Mouse (Mus musculus) left cerebral cortex, adult 2 months (tissue): ENCODE measurements around the gene Utp11. TPM values are rescaled to one million over a fixed set of nuclear protein-coding genes. Genes with fewer than 3 reads are reported as not detected.
"Not testable (repeated sequence)": the region's sequence is repeated elsewhere in the genome, so short reads cannot be mapped to it uniquely, and the experiment has no call there.

ENCODE experiments used
- DNase-seq, 2 experiments: peaks; one replicate each; pipeline ENCODE4 v3.0.0; 2021 to 2022; ENCODE audit warnings: low spot score in 2 of 2, mixed read lengths in 1 of 2; ENCODE audit errors: extremely low spot score in 1 of 2
- H3K27ac ChIP-seq: fragments of 200-600 bp; 2 replicates; pipeline ENCODE4 v1.8.1; 2022
- H3K4me3 ChIP-seq: fragments of 200-600 bp; 2 replicates; pipeline ENCODE4 v1.8.1; 2022
- CTCF ChIP-seq: fragments of 200-600 bp; IDR thresholded peaks from 2 replicates; pipeline ENCODE4 v1.8.1; 2022; ENCODE audit warnings: antibody characterized with exemption, mild to moderate bottlenecking, moderate library complexity
- intact Hi-C: fragments of 180-260 bp; cut with DNase I; formaldehyde crosslinking; loops from one replicate; pipeline ENCODE4 v1.15.1; 2025
- long read RNA-seq, 2 experiments: library from polyadenylated mRNA; stranded (forward); transcript quantifications; one replicate each; pipeline ENCODE4 v2.0.0; 2021; ENCODE audit warnings: borderline mapping rate in 2 of 2
- total RNA-seq, 2 experiments: library from RNA; stranded (reverse); gene quantifications; 2 replicates each; pipeline ENCODE4 v1.2.3; 2021

Gene Utp11
- 10 to 100 TPM; 13.3 to 15.7 TPM for total RNA-seq
- long read RNA-seq, experiment 1, transcript Utp11-201 (8 exons, 1,603 nt) = major isoform, 18 of 25 reads
- long read RNA-seq, experiment 1, partial matches to known transcripts = 2 of 25 reads
- long read RNA-seq, experiment 1, other reads (novel, unspliced or antisense) = 5 of 25 reads
- long read RNA-seq, experiment 2, partial matches to known transcripts = 0 of 7 reads
- long read RNA-seq, experiment 2, other reads (novel, unspliced or antisense) = 4 of 7 reads

DNA sequence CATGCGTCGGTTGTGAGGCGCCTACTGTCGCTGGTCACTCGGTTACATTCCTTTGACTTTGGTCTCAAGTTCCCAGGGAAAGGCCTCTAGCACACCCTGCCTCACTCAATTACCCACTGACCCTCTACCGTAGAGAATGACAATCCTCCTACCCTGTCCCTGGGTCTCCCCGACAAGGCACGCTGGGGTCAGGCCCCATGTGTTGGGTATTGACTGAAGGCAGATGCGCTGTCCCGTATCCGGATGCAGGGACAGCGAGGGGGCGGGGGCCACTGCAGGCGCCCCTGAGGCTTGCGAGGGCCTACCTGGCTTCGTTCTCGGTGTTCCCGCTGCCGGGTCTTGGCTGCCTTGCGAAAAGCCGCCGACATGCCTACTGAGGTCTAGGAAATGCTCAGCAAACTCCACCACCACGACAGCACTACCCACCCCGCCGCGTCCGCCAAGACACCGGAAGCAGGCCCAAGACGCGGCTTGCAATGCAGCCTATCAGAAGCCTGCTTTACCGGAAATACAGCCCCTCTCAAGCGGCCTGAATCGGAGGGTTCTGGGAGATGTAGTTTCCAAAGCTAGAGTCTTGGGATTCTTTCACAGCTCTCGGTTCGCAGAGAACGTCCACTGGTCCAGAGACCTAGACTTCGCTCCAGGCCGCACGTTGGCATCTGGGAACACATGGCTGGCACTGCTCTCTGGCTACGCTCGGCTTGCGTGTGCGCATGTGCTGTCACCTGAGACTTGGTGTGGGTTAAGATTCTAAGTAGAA lies at the start of gene Utp11:
TSS of gene Utp11 (minus strand) at position 466 of the 760 bp plus-strand sequence.
- Histone ChIP-seq H3K27ac (peak within 1 kb of the TSS; percentile 79), H3K4me3 (peak within 1 kb of the TSS; percentile 88)
- TF ChIP-seq CTCF = no peak
- intact Hi-C loops = no loop called here
- DNase-seq = peak; percentile 79 to 84

DNA sequence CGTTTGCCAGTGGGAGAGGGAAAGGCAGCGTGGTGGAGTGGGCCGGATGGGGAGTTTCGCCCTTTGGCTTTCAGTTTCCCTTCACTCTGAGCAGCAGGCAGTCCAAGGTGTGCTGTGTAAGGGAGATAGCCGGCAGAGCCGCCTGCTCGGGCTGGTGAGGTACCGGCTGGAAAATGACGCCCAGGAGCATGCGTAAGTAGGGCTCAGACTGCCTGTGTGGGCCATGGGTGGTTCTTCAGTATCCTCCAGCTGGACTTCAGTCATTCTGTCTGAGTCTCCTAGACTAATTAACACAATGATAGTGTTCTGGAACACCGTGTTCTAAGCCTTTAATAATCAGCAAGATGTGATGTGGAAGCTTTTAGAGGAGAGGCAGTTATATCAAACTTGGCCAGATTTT lies 49.4 kb upstream of the Utp11 start:
- DNase-seq = no peak
- H3K27ac ChIP-seq = no peak overlapping the region; the same call in 1 of the 2 replicates
- intact Hi-C loops = no loop called here
- no peak for TF ChIP-seq CTCF
- H3K4me3 ChIP-seq = peak overlapping the region; percentile 87

DNA sequence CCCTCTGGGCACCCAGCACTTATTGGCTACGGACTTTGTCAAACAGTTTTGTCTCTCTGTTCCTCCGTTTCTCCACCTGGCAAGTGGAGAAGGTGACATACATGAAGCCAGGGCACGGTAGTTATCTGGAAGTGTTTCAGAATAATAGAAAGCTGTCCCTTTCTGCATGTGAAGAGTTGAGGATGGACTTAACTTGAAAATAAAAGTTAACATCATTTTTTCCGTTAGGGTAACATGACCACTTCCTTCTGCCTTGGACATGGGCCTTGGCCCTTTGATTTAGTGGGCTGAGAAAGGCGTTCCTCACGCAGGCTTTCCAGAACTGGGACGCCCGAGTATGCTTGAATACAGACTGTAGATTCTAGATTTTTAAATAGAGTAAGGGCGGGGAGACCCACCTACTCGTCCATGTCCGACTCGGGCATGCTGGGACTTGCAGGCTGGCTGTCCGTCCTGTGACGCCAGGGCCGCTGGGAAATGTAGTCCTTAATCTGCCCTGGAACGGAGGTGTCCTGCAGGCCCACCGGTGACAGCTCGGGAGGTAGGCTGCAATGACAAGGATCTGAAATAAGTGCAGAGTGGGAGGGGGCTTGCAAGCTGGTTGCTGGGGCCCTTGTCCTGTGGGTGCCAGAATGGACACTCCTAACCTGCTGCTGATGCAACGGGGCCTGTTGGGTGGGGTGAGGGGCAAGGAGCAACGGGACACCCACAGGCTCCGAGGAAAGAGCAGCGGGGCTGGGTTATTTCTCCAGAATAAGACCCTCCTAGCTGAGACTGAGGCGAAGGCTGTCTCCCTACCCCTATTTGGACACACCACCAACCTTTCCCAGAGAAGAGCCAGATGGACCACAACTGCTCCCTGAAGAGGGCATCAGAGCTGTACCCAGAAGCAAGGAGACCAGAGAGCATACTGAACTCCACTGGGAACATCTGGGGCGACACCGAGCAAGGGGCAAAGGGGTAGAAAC lies 48.3 kb upstream of the Utp11 start, which contains the start of gene Inpp5b:
TSS of gene Inpp5b (plus strand) at position 475 of the 968 bp plus-strand sequence.
- Histone ChIP-seq H3K4me3 (peak within 1 kb of the TSS; percentile 87), H3K27ac (peak within 1 kb of the TSS; percentile 91)
- intact Hi-C loops = no loop called here
- TF ChIP-seq CTCF = no peak
- DNase-seq = peak; percentile 83 to 84

DNA sequence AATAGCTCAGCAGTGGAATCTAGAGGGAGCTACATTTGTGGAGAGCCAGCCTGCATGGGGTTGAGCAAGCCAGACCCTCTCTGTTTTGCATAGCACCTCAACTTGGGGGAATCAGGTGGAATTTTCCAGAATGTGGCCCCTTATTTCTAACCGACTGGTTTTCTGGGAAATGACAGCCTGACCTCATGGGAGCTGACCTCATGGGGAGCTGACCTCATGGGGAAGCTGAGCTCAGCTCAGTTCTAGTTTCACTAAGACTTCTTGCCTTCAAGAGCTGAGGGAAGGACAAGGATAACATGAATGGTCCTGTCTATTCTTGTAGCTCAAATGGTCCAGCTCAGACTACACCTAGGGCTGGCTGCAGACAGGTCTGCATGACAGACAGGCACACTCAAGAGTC lies 45.4 kb upstream of the Utp11 start:
- TF ChIP-seq CTCF = no peak
- no peak overlapping the region for H3K27ac ChIP-seq
- H3K4me3 ChIP-seq = no peak overlapping the region
- intact Hi-C loops = no loop called here
- no peak for DNase-seq

DNA sequence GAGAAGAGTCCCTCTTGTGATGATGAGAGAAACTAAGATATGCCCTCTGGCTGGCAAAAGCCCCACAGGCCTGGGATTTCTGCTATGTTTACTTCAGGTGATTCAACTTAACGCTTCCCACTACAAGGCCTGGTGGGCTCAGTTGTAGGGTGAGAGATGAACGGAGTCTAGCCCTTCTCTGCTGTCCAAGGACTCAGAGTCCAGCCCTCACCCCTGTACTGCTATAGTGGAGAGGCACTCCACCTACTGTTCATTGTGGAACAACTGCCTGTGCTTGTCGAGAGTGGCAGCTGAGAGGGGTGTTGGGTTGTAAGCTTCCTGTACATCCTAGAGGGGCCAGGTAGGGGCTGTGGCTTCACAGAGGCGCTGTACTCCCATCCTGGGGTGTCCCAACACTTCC lies 44.6 kb upstream of the Utp11 start:
- Histone ChIP-seq H3K27ac (no peak overlapping the region), H3K4me3 (no peak overlapping the region)
- peak; percentile 11; the same call in 1 of the 2 replicates for TF ChIP-seq CTCF
- intact Hi-C loops = no loop called here
- no peak for DNase-seq

DNA sequence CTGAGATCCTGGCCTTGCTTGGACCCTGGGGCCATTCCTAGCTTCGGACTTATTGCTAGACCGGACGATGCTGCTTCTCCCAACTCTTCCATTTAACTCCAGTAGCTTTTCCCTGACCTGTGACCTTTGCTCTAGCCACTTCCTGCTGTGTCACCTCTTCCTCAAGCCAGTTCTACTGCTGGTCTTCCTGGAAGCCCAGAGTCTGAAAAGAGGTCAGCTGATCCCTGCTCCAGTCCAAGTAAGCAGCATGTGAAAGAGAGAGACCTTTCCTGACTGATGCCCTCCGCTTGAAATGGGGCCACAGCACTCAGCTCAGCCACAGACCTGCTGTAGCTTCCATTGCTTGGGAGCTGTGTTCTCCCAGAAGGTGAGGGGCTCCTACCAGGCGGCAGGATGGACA lies 44.1 kb upstream of the Utp11 start:
- DNase-seq = no peak
- H3K4me3 ChIP-seq = no peak overlapping the region
- no peak for TF ChIP-seq CTCF
- intact Hi-C loops = no loop called here
- H3K27ac ChIP-seq = no peak overlapping the region

DNA sequence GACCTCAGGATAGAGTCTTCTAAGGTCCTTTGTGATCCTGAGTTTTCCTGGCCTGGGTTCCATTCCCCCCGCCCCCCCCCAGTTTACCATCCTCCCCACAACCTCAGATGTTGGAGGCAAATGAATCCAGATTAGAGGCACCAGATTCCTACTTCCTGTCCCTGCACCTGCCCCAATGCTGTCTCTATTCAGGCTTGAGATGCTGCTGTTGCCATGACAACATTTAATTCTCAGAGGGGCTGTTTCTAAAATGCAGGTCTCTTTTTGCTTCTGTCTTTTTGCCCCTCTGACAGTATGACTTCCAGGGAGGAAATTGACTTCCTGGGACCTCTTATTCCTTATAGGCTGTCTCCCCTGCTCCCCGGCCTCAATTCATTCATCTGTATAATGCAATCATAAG lies 43.6 kb upstream of the Utp11 start:
- no peak overlapping the region for H3K27ac ChIP-seq
- intact Hi-C loops = no loop called here
- TF ChIP-seq CTCF = no peak
- no peak overlapping the region for H3K4me3 ChIP-seq
- DNase-seq = no peak

GRCm38 (mm10) chr4:124726121-124726520 lies 32.7 kb upstream of the Utp11 start:
- no peak for DNase-seq
- intact Hi-C loops = loop anchor here (5.0 kb wide), 1 partner anchor 71 kb away; no protein-coding TSS in a partner anchor
- Histone ChIP-seq H3K27ac (no peak overlapping the region), H3K4me3 (no peak overlapping the region)
- TF ChIP-seq CTCF = no peak

- DNase-seq = no peak
- TF ChIP-seq CTCF = no peak
- H3K4me3 ChIP-seq = no peak overlapping the region
- no peak overlapping the region for H3K27ac ChIP-seq
- intact Hi-C loops = no loop called here
Measured at GRCm38 (mm10) chr4:124719101-124719500, 25.7 kb upstream of the Utp11 start.

DNA sequence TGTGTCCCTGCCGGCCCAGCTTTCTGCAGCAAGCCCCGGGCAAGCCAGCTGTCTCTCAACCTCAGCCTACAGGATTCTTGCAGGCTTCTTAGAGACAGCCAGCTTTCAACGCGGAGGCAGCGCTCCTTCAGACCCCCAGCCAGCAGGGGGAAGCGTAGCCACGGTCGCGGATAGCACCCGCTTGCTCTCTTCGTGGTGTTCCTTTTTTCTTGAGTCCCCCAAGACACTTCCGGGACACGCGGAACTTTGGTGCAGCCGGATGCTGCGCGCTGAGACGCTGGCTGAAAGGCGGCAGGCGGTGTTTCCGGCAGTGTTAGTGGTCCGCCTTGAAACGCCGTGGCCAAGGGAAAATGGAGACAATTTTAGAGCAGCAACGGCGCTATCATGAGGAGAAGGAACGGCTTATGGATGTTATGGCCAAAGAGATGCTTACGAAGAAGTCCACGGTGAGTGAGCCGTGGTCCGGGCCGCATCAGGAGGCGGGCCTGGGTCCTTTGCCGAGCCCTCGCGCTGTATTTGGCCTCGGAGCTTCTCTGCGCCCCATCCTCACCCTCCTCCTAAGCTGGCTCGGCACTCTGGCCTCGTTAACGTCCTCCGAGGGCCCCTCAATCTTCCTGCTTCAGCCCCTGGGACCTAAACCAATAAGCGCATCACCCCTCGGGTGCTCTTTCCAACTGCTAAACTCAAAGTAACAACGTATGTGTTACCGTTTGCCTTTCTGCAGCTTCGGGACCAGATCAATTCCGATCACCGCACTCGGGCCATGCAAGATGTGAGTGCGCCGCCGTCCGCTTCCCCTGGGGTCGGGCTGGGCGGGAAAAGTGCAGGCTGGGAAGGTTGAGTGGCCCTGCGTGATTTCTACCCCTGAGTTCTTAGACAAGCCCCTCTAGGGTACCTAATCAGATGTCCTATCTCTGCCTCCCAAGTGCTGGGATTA lies 21.4 kb upstream of the Utp11 start, which contains the start of gene Sf3a3:
TSS of gene Sf3a3 (plus strand) at position 232 of the 937 bp plus-strand sequence.
- peak; percentile 77 for TF ChIP-seq CTCF
- Histone ChIP-seq H3K27ac (peak within 1 kb of the TSS; percentile 76), H3K4me3 (peak within 1 kb of the TSS; percentile 93)
- intact Hi-C loops = loop anchor here (1.0 kb wide), 1 partner anchor 87 kb away; the partner anchor contains the start of gene Mtf1
- DNase-seq = peak; percentile 95 to 96

DNA sequence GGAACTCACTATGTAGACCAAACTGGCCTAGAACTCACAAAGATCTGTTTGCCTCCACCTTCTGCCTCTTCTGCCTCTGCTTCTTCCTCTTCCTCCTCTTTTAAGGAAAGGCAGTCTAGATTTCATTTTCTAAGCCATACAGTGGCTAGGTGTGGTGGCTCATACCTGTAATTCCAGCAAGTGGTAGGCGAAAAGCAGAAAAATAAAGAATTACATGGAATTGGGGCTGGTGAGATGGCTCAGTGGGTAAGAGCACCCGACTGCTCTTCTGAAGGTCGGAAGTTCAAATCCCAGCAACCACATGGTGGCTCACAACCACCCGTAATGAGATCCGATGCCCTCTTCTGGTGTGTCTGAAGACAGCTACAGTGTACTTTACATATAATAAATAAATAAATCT lies 20.4 kb upstream of the Utp11 start:
- intact Hi-C loops = loop anchor here (1.0 kb wide), 1 partner anchor 88 kb away; the partner anchor contains the start of gene Mtf1
- H3K4me3 ChIP-seq, H3K27ac ChIP-seq, DNase-seq: not testable (repeated sequence)
